Mouse (Mus musculus) erythroblast, embryonic 14.5 days (primary cell): Measurements from ENCODE around the gene Sh3rf1.

Experiments
- GATA1 ChIP-seq: IDR thresholded peaks from 2 replicates; pipeline ENCODE4 v1.6.1; 2012; ENCODE audit warnings: low read length, inconsistent platforms, mixed read lengths
- TAL1 ChIP-seq: IDR thresholded peaks from 3 replicates; pipeline ENCODE4 v1.6.1; 2012; ENCODE audit warnings: low read length, inconsistent platforms, mixed read lengths

DNA sequence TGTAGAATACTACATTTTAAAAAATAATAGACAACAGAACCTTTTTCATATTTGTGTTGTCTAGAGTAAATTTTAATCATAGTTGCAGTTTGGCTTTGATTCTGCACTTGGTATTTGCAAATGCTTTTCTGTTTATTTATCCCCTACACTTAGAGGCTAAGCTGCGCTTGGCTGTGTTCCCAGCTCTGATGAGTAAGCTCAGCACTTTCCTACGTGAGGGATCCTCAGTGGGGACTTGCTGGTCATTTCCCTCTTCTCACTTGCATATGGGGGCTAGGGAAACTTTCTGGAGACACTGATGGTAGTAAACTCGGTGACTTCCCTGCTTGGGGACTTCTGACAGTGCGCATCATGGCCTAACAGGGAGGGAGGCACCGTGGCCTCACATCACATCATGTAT is 41.7 kb downstream of the Sh3rf1 start:
- no peak for TF ChIP-seq TAL1
- no peak for TF ChIP-seq GATA1
